Mouse (Mus musculus) stomach, embryonic 14.5 days (tissue): ENCODE results near the gene Gm11027. TPM values are rescaled to one million over a fixed set of nuclear protein-coding genes. Genes with fewer than 3 reads are reported as not detected.

Experiments
- ATAC-seq: fragments of 200-750 bp; cut with Nextera tagmentation; 2 replicates; pipeline ENCODE4 v1.8.0; 2017; ENCODE audit warnings: low read depth, moderate TSS enrichment; ENCODE audit not compliant: insufficient number of reproducible peaks, insufficient read depth, low FRiP score
- H3K27ac ChIP-seq: fragments of 300-500 bp; sonication (generic); 2 replicates; pipeline ENCODE4 v1.5.1; 2014; ENCODE audit warnings: mild to moderate bottlenecking, low read length, moderate library complexity, mixed read lengths
- H3K27me3 ChIP-seq: fragments of 300-500 bp; sonication (generic); 2 replicates; pipeline ENCODE4 v1.6.1; 2014; ENCODE audit warnings: low read length, control low read depth, mixed read lengths; ENCODE audit not compliant: control insufficient read depth, insufficient read depth
- H3K36me3 ChIP-seq: fragments of 300-500 bp; sonication (generic); 2 replicates; pipeline ENCODE4 v1.6.1; 2014; ENCODE audit warnings: mild to moderate bottlenecking, control low read depth, low read length, moderate library complexity, mixed read lengths; ENCODE audit not compliant: control insufficient read depth, insufficient read depth
- H3K4me1 ChIP-seq: fragments of 300-500 bp; sonication (generic); 2 replicates; pipeline ENCODE4 v1.6.1; 2014; ENCODE audit warnings: low read length, control low read depth, mixed read lengths; ENCODE audit not compliant: control insufficient read depth, insufficient read depth
- H3K4me2 ChIP-seq: fragments of 300-500 bp; sonication (generic); replicated peaks from 2 replicates; pipeline ENCODE4 v1.6.1; 2014; ENCODE audit warnings: low read depth, low read length, control low read depth
- H3K4me3 ChIP-seq: fragments of 300-500 bp; sonication (generic); 2 replicates; pipeline ENCODE4 v1.5.1; 2014; ENCODE audit warnings: low read depth, low read length, control low read depth
- H3K9ac ChIP-seq: fragments of 300-500 bp; sonication (generic); replicated peaks from 2 replicates; pipeline ENCODE4 v1.6.1; 2014; ENCODE audit warnings: low read depth, mild to moderate bottlenecking, control low read depth, low read length, moderate library complexity, mixed read lengths
- H3K9me3 ChIP-seq: fragments of 300-500 bp; sonication (generic); 2 replicates; pipeline ENCODE4 v1.6.1; 2016; ENCODE audit warnings: low read depth, low read length, control low read depth; ENCODE audit not compliant: control insufficient read depth
- WGBS: fragments of 180-500 bp; shearing (Covaris S2); extraction: QIAGEN DNeasy Blood & Tissue Kit; methylation state at CpG from one replicate; pipeline ENCODE4 v1.1.7; 2014; 5-methylcytosine and 5-hydroxymethylcytosine counted together
- polyA plus RNA-seq: library from polyadenylated mRNA; unstranded; fragments of >200 nt; fragmentation: Nextera tagmentation; extraction: Ambion mirVana; gene quantifications from 2 replicates; pipeline ENCODE4 v1.2.1, GENCODE M21; 2014

Gene Gm11027
- polyA plus RNA-seq, 1 experiment from 2014 or later = not detected

DNA sequence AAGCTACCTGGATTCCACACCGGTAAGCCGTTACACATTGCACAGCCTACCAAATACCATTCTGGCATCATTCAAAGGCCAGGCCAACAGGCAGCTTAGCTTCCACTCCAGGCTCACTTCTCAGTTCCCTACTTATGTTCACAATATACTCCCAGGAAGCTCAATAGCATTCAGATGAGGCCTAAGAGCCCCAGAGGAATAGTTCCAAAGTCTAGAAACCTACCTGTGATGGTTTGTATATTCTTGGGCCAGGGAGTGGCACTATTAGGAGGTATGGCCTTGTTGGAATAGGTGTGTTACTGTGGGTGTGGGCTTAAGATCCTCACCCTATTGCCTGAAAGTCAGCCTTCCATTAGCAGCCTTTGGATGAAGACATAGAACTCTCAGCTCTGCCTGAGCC is 4.1 kb upstream of the Gm11027 start:
- Histone ChIP-seq H3K36me3 (no peaks in the 10 kb centered on the region), H3K4me1 (no peaks in the 10 kb centered on the region), H3K27ac (no peak overlapping the region), H3K9ac (no peak overlapping the region), H3K9me3 (no peaks in the 10 kb centered on the region), H3K4me2 (no peak overlapping the region), H3K27me3 (no peaks in the 10 kb centered on the region), H3K4me3 (no peak overlapping the region)
- ATAC-seq = no peak
- WGBS = 90% methylated on average over 2 of the region's 2 CpGs

GRCm38 (mm10) chr12:116273733-116274132 is 1.5 kb upstream of the Gm11027 start:
- Histone ChIP-seq H3K36me3 (no peaks in the 10 kb centered on the region), H3K27me3 (no peaks in the 10 kb centered on the region), H3K27ac (no peak overlapping the region), H3K9ac (no peak overlapping the region), H3K4me3 (no peak overlapping the region), H3K9me3 (no peaks in the 10 kb centered on the region), H3K4me1 (no peaks in the 10 kb centered on the region), H3K4me2 (no peak overlapping the region)
- 68% methylated on average over 1 of the region's 1 CpGs for WGBS
- ATAC-seq = no peak

- Histone ChIP-seq H3K4me3 (no peak overlapping the region), H3K9ac (no peak overlapping the region), H3K27ac (no peak overlapping the region), H3K27me3 (no peaks in the 10 kb centered on the region), H3K4me1 (no peaks in the 10 kb centered on the region), H3K9me3 (no peaks in the 10 kb centered on the region), H3K36me3 (no peaks in the 10 kb centered on the region), H3K4me2 (no peak overlapping the region)
- 61% methylated on average over 4 of the region's 4 CpGs for WGBS
- ATAC-seq = peak; percentile 31; the same call in 1 of the 2 replicates
Measured at GRCm38 (mm10) chr12:116275631-116276030, 445 bp downstream of the Gm11027 start.

DNA sequence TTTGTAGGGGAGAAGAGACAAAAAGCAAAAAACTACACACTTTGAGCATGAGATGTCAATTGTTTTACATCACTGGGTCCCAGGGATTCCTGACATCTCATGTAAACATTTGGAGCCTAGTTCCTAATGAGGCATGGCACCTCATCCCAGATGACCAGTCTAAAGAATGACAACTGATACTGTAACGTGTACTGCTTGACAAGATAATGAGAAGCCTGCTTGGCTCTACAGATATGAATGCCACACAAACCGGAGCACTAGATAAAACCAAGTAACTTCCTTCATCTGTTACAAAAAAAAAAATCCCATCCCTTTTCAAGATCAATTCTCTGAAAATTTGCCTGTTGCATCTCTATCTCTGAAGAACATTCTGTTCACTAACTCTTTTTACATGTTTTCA is 1.8 kb downstream of the Gm11027 start:
- no peak overlapping the region for H3K27ac ChIP-seq
- no peaks in the 10 kb centered on the region for H3K27me3 ChIP-seq
- no peak for ATAC-seq
- no peaks in the 10 kb centered on the region for H3K9me3 ChIP-seq
- H3K4me2 ChIP-seq = no peak overlapping the region
- no peak overlapping the region for H3K4me3 ChIP-seq
- H3K9ac ChIP-seq = no peak overlapping the region
- H3K4me1 ChIP-seq = no peaks in the 10 kb centered on the region
- no peaks in the 10 kb centered on the region for H3K36me3 ChIP-seq
- WGBS = 44% methylated on average over 2 of the region's 2 CpGs

DNA sequence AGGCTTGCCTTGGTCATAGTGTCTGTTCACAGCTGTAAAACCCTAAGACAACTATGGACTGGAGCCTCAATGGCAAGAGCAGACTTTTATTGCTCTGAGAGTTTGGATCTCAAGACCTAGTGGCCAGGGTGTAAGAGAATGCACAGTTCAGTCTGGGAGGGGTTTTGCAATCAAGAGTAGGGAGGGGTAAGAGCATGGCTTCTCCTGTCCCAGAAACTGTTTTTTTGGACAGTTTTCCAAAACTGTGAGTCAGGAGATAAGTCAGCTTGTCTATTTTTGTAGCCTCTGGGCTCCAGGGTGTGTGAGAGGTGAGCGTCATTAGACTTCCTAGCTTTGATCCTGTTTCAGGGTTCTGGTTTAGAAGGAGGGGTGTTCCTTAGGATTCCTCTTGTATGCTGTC is 3.4 kb downstream of the Gm11027 start:
- WGBS = 95% methylated on average over 1 of the region's 1 CpGs
- no peak for ATAC-seq
- Histone ChIP-seq H3K27ac (no peak overlapping the region), H3K4me1 (no peaks in the 10 kb centered on the region), H3K4me2 (no peak overlapping the region), H3K27me3 (no peaks in the 10 kb centered on the region), H3K9me3 (no peaks in the 10 kb centered on the region), H3K4me3 (no peak overlapping the region), H3K36me3 (no peaks in the 10 kb centered on the region), H3K9ac (no peak overlapping the region)

- ATAC-seq = no peak
Measured at GRCm38 (mm10) chr12:116279181-116279580, 4.0 kb downstream of the Gm11027 start.

DNA sequence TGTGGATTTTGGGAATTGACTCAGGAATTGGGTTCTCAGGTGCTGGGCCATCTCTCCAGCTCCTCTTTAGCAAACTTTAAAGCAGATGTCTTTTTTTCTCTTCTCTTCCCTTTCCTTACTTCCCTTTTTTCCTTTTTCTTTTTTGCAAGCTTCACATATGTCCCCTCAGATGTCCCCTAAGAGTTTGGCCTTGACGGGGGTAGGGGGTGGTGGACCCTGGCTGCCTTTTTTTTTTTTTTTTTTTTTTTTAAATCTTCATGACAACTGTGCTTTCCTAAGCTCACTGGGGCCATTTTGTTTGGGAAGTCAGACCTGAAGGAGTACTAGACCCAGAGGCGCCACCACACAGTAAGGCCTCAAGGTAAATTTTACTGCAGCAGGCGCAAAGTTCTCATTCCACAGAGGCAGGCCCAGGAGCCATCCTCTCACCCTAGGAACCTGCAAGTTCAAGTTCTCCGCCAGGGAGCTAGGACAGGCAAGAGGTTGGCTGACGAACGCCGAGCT is 5.0 kb downstream of the Gm11027 start:
- WGBS = 2% methylated on average over 7 of the region's 7 CpGs
- Histone ChIP-seq H3K27ac (peak overlapping the region; percentile 98), H3K4me1 (no peaks in the 10 kb centered on the region), H3K9me3 (no peaks in the 10 kb centered on the region), H3K27me3 (no peaks in the 10 kb centered on the region), H3K9ac (peak overlapping the region; percentile 61), H3K4me2 (peak overlapping the region; percentile 53), H3K4me3 (peak overlapping the region; percentile 97), H3K36me3 (no peaks in the 10 kb centered on the region)
- 0 out of 2 replicates have a peak, but pooled peaks have one; percentile 5 for ATAC-seq

More at GRCm38 (mm10) chr12:116279181-116279580, 4.0 kb downstream of the Gm11027 start:
- H3K27ac ChIP-seq = no peak overlapping the region
- no peaks in the 10 kb centered on the region for H3K36me3 ChIP-seq
- no peaks in the 10 kb centered on the region for H3K27me3 ChIP-seq
- H3K9ac ChIP-seq = no peak overlapping the region
- H3K4me3 ChIP-seq = no peak overlapping the region
- H3K9me3 ChIP-seq = no peaks in the 10 kb centered on the region
- no peak overlapping the region for H3K4me2 ChIP-seq
- WGBS = 93% methylated on average over 2 of the region's 2 CpGs
- no peaks in the 10 kb centered on the region for H3K4me1 ChIP-seq

DNA sequence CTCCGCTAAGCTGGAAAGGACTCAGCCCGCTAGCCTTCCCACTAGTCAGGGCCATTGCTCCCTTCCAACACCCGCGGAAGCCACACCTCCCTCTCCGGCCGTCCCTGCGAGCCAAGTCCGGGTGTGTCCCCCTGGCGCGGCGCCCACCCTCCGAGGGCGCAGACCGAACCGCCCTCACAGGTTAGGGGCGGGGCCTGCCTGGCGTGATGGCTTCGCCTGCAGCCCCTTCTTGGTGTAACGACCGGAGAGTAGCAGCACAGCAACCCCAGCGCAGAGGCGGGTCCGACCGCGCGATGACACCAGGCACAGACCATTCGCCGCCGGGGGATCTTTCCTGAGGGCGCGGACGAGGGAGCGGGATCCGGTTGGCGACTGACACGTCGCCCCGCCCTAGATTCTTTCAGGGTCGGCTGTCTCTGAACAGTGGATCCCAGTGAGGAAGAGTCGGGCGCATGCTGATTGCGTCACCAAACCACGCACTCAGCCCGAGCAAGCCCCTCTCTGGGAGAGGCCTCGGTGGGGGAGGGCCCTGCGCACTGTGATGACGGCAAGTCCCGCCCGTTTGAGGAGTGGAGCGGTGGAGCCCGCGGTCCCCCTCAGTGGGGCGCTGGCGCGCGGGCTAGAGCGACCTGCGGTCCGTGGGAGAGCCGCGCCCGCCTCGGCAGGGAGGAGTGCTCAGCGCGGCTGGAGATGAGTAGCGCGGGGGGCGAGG is 5.6 kb downstream of the Gm11027 start, which contains the start of gene Esyt2:
TSS of gene Esyt2 (plus strand) at position 544 of the 712 bp plus-strand sequence.
- peak within 1 kb of the TSS; percentile 92 for H3K9ac ChIP-seq
- under 1% methylated on average over 67 of the region's 68 CpGs for WGBS

More for the DNA sequence above, 5.6 kb downstream of the Gm11027 start, which contains the start of gene Esyt2:
- Histone ChIP-seq H3K27me3 (no peaks in the 10 kb centered on the region), H3K9me3 (no peaks in the 10 kb centered on the region), H3K4me1 (no peaks in the 10 kb centered on the region), H3K27ac (peak within 1 kb of the TSS; percentile 98), H3K4me2 (peak within 1 kb of the TSS; percentile 58), H3K4me3 (peak within 1 kb of the TSS; percentile 97), H3K36me3 (no peaks in the 10 kb centered on the region)
- ATAC-seq = peak; percentile 96
